Mouse (Mus musculus) liver, embryonic 11.5 days (tissue): ENCODE measurements around the gene Cgref1. TPM values are rescaled to one million over a fixed set of nuclear protein-coding genes. Genes with fewer than 3 reads are reported as not detected.

Source experiments
- ATAC-seq: fragments of 200-750 bp; cut with Nextera tagmentation; replicated peaks from 2 replicates; pipeline ENCODE4 v1.8.0; 2017; ENCODE audit warnings: moderate number of reproducible peaks, mild to moderate bottlenecking, moderate TSS enrichment, moderate library complexity; ENCODE audit not compliant: low FRiP score
- DNase-seq: peaks from one replicate; pipeline ENCODE4 v3.0.0-alpha.2; 2017; ENCODE audit warnings: low spot score
- H3K27ac ChIP-seq: fragments of 300-500 bp; sonication (generic); 2 replicates; pipeline ENCODE4 v1.5.1; 2014; ENCODE audit warnings: mild to moderate bottlenecking, low read depth, low read length, control low read depth
- H3K27me3 ChIP-seq: fragments of 300-500 bp; sonication (generic); replicated peaks from 2 replicates; pipeline ENCODE4 v1.6.1; 2014; ENCODE audit warnings: low read length, mixed read lengths; ENCODE audit not compliant: control insufficient read depth, insufficient read depth
- H3K36me3 ChIP-seq: fragments of 300-500 bp; sonication (generic); 2 replicates; pipeline ENCODE4 v1.6.1; 2014; ENCODE audit warnings: mild to moderate bottlenecking, low read length, moderate library complexity, mixed read lengths; ENCODE audit not compliant: control insufficient read depth, insufficient read depth
- H3K4me1 ChIP-seq: fragments of 300-500 bp; sonication (generic); replicated peaks from 2 replicates; pipeline ENCODE4 v1.6.1; 2014; ENCODE audit warnings: low read length, mixed read lengths; ENCODE audit not compliant: control insufficient read depth, insufficient read depth
- H3K4me2 ChIP-seq: fragments of 300-500 bp; sonication (generic); 2 replicates; pipeline ENCODE4 v1.6.1; 2014; ENCODE audit warnings: mild to moderate bottlenecking, control low read depth, moderate library complexity
- H3K4me3 ChIP-seq: fragments of 300-500 bp; sonication (generic); 2 replicates; pipeline ENCODE4 v1.5.1; 2014; ENCODE audit warnings: low read depth, low read length, control low read depth
- H3K9ac ChIP-seq: fragments of 300-500 bp; sonication (generic); 2 replicates; pipeline ENCODE4 v1.6.1; 2014; ENCODE audit warnings: low read depth, low read length, control low read depth
- H3K9me3 ChIP-seq: fragments of 300-500 bp; sonication (generic); 2 replicates; pipeline ENCODE4 v1.6.1; 2016; ENCODE audit warnings: low read length, inconsistent platforms, mixed read lengths; ENCODE audit not compliant: control insufficient read depth
- WGBS: fragments of 180-500 bp; shearing (Covaris S2); extraction: QIAGEN DNeasy Blood & Tissue Kit; methylation state at CpG from one replicate; pipeline ENCODE4 v1.1.7; 2014; 5-methylcytosine and 5-hydroxymethylcytosine counted together
- polyA plus RNA-seq: library from polyadenylated mRNA; unstranded; fragments of >200 nt; fragmentation: Nextera tagmentation; extraction: Ambion mirVana; gene quantifications from 2 replicates; pipeline ENCODE4 v1.2.1, GENCODE M21; 2014

Cgref1 gene
- polyA plus RNA-seq, 1 experiment from 2014 or later: 8.2 TPM

DNA sequence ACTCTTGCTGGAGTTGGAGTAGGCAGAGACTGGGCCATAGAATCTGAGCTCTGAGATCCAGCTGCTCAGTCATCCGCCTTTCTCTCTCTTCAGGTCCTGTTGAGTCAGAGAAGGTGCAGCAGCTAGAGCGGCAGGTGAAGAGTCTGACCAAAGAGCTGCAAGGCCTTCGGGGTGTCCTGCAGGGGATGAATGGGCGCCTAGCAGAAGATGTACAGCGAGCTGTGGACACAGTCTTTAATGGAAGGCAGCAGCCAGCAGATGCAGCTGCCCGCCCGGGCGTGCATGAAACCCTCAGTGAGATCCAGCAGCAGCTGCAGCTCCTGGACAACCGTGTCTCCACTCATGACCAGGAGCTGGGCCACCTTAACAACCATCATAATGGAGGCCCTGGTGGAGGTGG lies 28.6 kb downstream of the Cgref1 start:
- Histone ChIP-seq H3K4me2 (no peak overlapping the region; the same call in 1 of the 2 replicates), H3K4me3 (no peak overlapping the region), H3K27me3 (no peaks in the 10 kb centered on the region), H3K9me3 (no peaks in the 10 kb centered on the region), H3K27ac (peak overlapping the region; percentile 73), H3K9ac (peak overlapping the region; percentile 25; the same call in 1 of the 2 replicates), H3K4me1 (peaks cover 57% of the 10 kb centered on the region), H3K36me3 (peaks cover 26% of the 10 kb centered on the region)
- ATAC-seq: no peak
- no peak for DNase-seq
- 87% methylated on average over 9 of the region's 9 CpGs for WGBS

DNA sequence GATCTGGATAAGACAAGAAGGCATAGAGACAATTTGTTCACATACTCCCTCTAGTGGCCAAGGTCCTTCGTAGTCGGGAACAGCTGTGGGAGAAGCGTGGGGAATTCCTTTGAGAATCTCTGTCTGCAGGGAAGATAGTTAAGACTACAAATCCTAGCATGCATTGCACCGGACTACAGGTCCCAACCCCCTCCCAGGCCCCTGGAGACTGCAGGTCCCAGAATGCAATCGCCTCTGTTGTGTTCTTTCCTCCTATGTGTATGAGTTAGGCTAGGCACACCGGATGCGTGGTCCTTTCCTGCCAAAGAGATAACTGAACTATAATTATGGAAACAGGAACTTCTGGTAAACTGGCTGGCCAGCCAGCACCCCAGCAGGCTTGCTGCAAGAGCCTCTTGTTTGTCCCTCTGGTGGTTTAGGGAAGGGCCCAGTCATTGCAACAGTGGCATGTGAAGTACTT lies 29.4 kb downstream of the Cgref1 start:
- Histone ChIP-seq H3K9ac (peak overlapping the region; percentile 73; the same call in 1 of the 2 replicates), H3K4me3 (peak overlapping the region; percentile 65), H3K4me1 (peaks cover 61% of the 10 kb centered on the region), H3K36me3 (peaks cover 26% of the 10 kb centered on the region), H3K27me3 (no peaks in the 10 kb centered on the region), H3K27ac (peak overlapping the region; percentile 84), H3K9me3 (no peaks in the 10 kb centered on the region), H3K4me2 (peak overlapping the region; percentile 67)
- DNase-seq (peak; percentile 78), ATAC-seq (peak; percentile 77)
- WGBS: 5% methylated on average over 7 of the region's 7 CpGs

DNA sequence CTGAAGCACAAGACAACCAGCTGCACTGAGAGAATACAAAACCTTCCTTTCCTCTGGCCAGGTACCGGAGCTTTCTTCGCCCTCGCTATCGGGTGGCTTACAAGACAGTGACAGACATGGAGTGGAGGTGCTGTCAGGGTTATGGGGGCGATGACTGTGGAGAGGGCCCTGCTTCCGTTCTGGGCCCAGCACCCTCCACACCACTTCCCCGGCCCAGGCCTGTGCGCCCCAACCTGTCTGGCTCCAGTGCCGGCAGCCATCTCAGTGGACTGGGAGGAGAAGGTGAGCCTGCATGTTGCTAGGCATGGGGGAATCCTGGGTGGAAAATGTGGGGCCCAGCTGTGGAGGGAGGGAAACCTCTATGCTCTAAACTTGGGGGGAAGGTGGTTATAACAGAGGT lies 29.9 kb downstream of the Cgref1 start:
- Histone ChIP-seq H3K9me3 (no peaks in the 10 kb centered on the region), H3K4me3 (peak overlapping the region; percentile 65), H3K4me1 (peaks cover 57% of the 10 kb centered on the region), H3K9ac (peak overlapping the region; percentile 73), H3K4me2 (peak overlapping the region; percentile 67), H3K27ac (peak overlapping the region; percentile 84; the same call in 1 of the 2 replicates), H3K27me3 (no peaks in the 10 kb centered on the region), H3K36me3 (peaks cover 23% of the 10 kb centered on the region)
- DNase-seq (no peak), ATAC-seq (peak; percentile 8; the same call in 1 of the 2 replicates)
- 40% methylated on average over 9 of the region's 9 CpGs for WGBS

DNA sequence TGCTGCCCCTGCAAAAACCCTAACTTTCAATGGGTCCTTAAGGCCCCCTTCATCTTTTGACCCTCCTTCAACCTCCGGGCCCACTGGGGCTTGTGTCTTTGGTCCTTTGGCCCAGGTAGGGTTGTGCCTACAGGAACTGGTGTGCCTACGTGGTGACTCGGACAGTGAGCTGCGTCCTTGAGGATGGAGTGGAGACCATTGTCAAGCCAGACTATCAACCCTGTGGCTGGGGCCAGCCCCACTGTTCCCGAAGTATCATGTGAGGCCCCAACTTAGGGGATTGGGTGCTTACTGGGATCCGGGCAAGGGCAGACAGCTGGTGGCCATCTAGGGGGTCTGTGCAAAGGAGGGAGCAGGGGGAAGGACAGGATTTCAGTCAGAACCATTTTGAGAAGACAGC lies 30.5 kb downstream of the Cgref1 start:
- 36% methylated on average over 6 of the region's 6 CpGs for WGBS
- Histone ChIP-seq H3K36me3 (peaks cover 19% of the 10 kb centered on the region), H3K27me3 (no peaks in the 10 kb centered on the region), H3K9me3 (no peaks in the 10 kb centered on the region), H3K4me2 (peak overlapping the region; percentile 67), H3K4me3 (peak overlapping the region; percentile 65), H3K4me1 (peaks cover 59% of the 10 kb centered on the region), H3K27ac (peak overlapping the region; percentile 84), H3K9ac (peak overlapping the region; percentile 73)
- ATAC-seq: no peak
- DNase-seq: no peak

DNA sequence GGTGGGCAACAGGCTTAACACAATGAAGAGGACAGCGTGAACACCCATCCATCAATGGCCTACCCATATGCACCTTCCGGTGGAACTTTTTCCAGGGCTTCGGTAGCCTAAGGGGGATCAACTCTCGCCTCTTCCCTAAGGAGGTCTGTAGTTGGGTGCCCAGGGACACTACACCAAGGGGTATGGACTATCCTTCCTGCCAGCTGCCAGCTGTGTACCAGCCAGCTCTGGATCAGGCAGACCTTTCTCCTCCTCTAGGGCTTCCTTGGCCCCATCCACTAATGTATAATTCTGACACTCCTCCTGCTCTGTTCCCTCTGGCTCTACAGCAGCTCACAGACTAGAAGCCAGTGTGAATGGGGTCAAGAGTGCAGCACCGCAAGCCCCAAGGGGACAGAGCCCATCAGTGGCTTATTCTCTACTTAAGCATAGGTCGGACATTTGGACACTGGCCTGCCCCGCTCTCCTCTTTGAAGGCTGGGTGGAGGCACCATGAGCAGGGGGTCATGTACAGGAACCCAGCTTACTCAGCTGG lies 31.2 kb downstream of the Cgref1 start:
- H3K9ac ChIP-seq: peak overlapping the region; percentile 73
- no peak for ATAC-seq

DNA sequence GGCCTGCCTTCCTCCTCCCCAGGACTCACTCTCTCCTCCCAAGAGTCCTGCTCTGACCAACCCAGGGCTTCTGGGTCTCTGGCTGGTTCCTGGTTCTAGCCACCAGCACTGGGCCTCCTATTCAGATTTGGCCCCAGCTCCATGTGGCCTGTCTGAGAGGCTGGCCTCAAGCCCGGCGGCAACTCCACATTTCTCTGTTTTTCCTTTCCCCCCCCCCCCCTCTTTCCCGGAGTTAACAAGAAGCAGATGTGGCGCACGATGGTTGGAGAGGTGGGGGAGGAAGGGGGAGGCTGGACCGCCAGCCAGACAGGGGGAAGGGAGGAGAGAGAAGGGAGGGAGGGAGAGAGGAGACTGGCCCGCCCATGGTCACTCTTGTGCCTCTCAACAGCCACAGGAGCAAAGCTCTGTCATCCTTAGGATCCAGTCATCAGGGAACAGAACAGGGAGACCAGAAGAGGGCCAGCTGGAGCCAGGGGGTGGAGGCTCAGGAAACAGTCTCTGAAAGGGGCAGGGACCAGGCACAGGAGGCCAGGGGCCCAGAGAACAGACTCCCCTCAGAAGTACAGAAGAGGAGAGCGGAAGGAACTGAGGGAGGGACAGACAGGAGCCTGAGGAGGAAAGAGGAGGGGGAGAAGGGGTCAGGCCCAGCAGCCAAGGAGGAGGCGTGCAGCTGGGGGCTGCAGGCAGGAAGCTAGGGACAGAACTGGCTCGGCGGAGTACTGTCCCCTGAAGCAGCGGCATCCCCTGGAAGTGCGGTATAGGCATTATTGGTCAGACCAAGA lies 32.1 kb downstream of the Cgref1 start, which contains the start of gene Emilin1:
Gene Emilin1 (plus strand): TSS at position 343 of the 782 bp plus-strand sequence.
- H3K4me3 ChIP-seq: peak within 1 kb of the TSS; percentile 65
- 16% methylated on average over 13 of the region's 13 CpGs for WGBS
- DNase-seq (peak; percentile 74), ATAC-seq (peak; percentile 46)
- peak within 1 kb of the TSS; percentile 67 for H3K4me2 ChIP-seq
- peaks cover 11% of the 10 kb centered on the region for H3K36me3 ChIP-seq
- peak within 1 kb of the TSS; percentile 73 for H3K9ac ChIP-seq
- H3K27ac ChIP-seq: peak within 1 kb of the TSS; percentile 84
- peaks cover 74% of the 10 kb centered on the region for H3K4me1 ChIP-seq
- H3K27me3 ChIP-seq: no peaks in the 10 kb centered on the region
- no peaks in the 10 kb centered on the region for H3K9me3 ChIP-seq

More for the DNA sequence above, 31.2 kb downstream of the Cgref1 start:
- Histone ChIP-seq H3K9me3 (no peaks in the 10 kb centered on the region), H3K4me3 (peak overlapping the region; percentile 65), H3K4me2 (peak overlapping the region; percentile 67), H3K27ac (peak overlapping the region; percentile 84), H3K27me3 (no peaks in the 10 kb centered on the region), H3K4me1 (peaks cover 65% of the 10 kb centered on the region), H3K36me3 (peaks cover 17% of the 10 kb centered on the region)
- no peak for DNase-seq
- 39% methylated on average over 7 of the region's 7 CpGs for WGBS

DNA sequence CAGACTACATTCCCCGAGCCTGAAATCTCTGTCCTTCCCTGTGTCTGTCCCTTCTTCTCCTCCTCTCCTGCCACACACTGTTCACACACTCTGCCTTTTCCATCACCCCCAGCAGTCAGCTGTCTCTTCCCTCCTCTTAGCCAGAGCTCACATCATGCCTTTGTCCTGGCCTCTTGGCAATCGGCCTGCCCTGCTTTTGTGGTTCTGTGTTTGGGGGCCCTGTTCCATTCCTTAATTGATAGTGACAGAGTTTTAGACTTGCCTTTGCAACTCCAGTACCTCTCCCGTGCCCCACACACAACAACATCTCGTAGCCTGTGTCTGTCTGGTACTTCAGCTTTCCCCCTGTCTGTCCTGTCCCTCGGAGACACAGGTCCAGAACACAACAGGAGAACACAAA lies 33.2 kb downstream of the Cgref1 start:
- no peaks in the 10 kb centered on the region for H3K9me3 ChIP-seq
- peak overlapping the region; percentile 67 for H3K4me2 ChIP-seq

DNA sequence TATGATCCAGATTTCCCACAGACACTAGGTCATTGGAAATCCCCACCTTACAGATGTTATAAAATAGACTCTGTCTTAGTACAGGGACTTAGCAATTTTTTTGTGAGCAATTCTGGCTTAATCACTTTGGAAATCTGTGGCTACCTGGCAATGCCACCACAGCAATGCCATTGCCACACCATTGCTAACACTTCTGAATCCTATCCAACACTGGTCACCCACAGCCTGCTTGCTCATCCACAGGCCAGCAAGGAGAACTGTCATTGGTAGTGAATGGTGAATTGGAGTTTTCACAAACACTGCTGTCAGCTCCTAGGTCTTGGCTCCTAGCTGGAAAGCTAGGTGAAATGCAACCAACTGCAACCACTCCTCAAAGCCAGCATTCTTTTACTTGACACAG lies 34.9 kb downstream of the Cgref1 start:
- Histone ChIP-seq H3K36me3 (peaks cover 3% of the 10 kb centered on the region; the same call in 1 of the 2 replicates), H3K4me2 (no peak overlapping the region), H3K9ac (no peak overlapping the region), H3K9me3 (no peaks in the 10 kb centered on the region), H3K4me3 (no peak overlapping the region), H3K4me1 (peaks cover 68% of the 10 kb centered on the region), H3K27ac (no peak overlapping the region), H3K27me3 (no peaks in the 10 kb centered on the region)
- no peak for DNase-seq
- ATAC-seq: no peak

More for the DNA sequence above, 33.2 kb downstream of the Cgref1 start:
- 59% methylated on average over 5 of the region's 5 CpGs for WGBS
- DNase-seq (no peak), ATAC-seq (no peak)
- Histone ChIP-seq H3K9ac (peak overlapping the region; percentile 47), H3K27me3 (no peaks in the 10 kb centered on the region), H3K4me1 (peaks cover 72% of the 10 kb centered on the region), H3K27ac (peak overlapping the region; percentile 84), H3K36me3 (peaks cover 2% of the 10 kb centered on the region; the same call in 1 of the 2 replicates), H3K4me3 (no peak overlapping the region)
